Mouse (Mus musculus): ENCODE measurements around the gene Alpl.

The Alpl gene

DNA sequence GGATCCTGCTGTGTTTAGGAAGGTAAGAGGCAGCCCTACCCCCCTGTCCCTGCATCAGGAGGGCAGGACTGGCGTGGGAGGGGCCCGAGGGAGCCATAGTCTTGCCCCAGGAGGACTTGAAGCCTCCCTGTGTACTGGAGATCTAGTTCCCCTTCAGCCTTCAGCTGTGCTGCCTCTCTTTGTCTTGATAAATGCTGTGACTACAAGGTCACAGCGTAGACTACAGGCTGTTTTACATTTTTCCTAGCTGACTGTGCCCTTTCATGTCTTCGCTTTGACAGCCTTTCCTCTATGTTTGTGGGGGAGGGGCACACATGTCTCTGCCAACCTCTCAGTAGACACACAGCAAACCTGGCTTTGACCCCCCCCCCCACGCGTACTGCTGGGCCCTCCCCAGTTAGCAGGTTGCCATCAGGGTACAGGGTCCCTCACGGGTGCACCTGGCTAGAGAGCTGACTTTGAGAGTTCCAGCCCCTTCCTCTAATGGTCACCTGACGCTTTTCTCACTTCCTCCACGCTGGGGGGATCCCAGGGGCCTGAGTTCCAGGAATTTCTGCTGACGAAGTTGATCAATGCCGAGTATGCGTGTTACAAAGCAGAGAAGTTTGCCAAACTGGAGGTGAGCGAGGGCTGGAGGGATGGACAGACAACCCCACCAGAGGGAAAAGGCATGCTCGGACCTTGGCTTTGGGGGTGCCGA, 76.7 kb downstream of the Alpl start:
- peak; percentile 37 for DNase-seq (ENCODE audit: low read depth, low spot score)

DNA sequence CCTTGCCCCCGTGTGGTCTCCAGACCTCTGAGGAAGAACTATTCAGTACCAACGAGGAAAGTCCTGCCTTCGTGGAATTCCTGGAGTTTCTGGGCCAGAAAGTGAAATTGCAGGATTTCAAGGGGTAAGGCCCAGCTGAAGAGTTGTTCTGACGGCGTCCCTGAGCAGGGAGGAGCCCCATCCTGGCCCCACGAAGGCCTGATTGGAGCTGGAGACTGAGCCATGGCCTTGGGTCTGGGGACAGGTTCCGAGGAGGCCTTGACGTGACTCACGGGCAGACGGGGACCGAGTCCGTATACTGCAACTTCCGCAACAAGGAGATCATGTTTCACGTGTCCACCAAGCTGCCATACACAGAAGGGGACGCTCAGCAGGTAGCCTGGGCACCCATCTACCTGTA, 78.5 kb downstream of the Alpl start:
- no peak for DNase-seq (ENCODE audit: low read depth, low spot score)

DNA sequence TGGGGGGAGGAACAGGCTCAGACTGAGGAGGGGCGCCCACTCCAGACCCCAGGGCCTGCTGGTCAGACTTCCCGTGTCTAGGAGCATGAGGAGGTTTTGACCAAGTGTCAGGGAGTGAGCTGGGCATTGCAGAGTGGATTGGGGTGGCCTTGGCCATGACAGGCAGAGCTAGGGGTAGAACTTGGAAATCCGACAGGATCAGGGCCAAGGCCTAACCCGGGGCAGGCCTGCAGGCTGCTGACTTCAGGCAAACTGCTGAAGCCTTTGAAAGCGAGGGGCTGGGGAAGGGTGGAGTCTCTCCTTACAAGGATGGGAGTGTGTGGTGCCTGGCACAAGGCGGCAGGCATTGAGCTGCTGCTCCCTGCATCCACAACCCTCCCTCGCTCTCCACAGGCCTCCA, 79.2 kb downstream of the Alpl start:
- no peak for DNase-seq (ENCODE audit: low read depth, low spot score)

DNA sequence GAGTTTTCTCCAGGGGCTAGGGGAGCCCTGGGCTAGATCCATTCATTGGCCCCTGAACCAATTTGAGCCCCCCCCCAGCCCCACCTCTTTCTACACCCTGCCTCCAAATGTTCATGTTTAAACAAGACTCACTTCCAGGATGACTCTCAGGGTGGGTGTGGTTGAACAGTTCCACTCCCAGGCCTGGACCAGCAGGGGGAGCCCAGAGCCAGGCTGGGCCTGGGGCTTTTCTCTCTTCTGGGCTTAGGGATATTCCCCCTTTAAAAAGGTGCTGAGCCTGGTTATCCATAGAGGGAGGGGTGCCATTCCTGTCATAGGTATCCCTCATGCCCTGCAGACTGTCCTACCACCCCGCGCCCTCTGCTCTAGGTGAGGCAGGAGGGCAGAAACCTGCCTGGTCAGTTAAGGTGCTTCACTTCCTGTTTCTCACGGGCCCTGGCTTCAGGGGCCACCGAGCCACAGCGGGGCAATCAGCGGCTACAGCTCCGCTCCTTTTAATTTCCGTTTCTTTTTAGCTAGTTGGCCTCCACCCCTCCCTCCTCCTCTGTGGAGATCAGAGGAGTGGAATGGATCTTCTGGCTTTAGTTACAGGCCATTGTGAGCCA, 82.1 kb downstream of the Alpl start:
- DNase-seq (ENCODE audit: low read depth, low spot score), result no peak

DNA sequence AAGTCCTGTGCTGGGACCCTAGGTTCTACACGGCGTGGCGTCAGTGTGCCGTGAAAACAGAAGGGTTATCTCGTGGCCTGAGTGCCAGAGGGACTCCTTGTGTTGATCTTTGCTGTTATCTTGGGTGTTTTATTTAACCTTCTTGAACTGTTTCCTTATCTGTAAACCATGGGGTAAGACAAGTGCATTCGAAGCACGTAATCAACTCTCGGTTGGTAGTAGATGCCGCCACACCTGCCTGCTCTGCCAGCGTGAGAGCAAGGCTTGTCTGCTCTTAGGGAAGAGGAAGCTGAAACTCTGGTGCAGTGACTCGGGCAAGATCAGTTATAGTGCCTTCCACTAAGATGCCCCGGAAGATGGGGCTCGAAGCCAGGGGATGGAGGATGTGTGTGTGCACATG, 83.2 kb downstream of the Alpl start:
- no peak for DNase-seq (ENCODE audit: low read depth, low spot score)

DNA sequence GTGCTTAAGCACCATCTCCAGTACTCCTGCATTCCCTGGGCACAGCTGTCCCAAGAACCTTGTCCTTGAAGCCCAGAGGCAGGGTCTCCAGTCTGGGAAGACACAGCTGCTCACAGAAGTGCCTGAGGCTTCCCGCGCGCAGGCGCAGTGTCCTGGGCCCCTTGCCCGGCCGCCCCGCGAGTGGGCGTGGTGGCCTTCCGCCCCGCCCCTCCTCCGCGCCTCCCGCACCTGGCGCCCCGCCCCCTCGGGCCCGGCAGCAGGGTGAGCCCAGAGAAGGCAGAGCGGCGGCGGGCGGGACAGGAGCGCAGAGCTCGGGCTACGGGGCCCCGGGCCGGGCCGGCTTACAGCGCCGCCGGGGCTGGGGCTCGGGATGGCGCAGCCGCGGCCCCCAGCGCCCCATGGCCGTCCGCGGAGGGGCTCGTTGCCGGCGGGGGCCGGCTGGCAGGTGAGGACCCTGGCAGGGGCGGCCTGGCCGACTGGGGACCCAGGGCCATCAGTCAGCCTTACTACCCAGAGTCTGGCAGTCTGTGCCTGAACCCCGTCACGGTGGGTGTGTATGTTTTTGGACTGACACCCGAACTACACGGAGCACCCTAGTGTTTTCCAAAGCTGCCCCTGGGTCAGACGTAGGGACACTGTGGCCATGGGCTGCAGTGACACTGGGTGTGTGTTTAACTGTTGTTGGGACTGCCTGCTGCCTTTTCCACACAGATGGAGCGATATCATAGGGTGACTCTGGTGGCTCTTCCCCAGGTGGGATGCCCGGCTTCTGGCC, 88.8 kb downstream of the Alpl start:
- DNase-seq (ENCODE audit: low read depth, low spot score), result peak; percentile 76

DNA sequence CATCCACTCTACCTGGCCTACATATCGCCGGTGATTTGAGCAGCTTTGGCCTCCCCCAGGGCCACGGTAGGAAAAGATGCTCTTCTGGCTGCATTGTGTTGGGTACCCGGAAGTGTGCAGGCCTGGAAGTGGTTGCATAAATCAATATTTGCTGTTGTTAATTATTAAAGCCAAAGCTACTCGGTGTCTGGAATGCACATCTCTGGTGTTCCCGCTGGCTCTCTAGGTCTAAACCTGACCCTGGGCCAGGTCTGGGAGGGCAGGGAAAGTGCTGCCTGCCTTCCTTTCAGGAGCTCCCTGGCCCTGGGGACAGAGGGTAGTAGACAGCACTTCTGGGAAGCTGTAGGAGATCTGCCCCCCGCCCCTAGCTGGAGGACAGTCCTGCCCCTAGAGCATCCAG, 89.7 kb downstream of the Alpl start:
- no peak for DNase-seq (ENCODE audit: low read depth, low spot score)

DNA sequence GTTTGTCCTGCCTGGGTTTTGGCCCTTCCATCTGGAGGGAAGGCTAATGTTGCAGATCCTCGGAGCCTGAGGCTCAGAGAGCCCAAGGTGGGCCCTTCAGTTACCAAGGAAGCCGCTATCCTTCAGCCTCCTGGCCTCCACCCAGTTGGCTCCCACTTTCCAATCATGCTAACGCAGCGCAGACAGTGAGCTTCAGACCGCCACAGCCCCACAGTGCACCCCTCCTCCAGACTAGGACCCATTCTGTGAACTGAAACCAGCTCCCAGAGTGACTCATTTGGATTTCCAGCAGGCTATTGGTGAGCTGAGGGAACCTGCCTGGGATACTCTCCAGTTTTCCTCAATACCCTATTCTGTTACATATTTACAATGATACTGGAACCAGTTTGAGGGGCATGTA, 90.8 kb downstream of the Alpl start:
- DNase-seq (ENCODE audit: low read depth, low spot score), result peak; percentile 31

DNA sequence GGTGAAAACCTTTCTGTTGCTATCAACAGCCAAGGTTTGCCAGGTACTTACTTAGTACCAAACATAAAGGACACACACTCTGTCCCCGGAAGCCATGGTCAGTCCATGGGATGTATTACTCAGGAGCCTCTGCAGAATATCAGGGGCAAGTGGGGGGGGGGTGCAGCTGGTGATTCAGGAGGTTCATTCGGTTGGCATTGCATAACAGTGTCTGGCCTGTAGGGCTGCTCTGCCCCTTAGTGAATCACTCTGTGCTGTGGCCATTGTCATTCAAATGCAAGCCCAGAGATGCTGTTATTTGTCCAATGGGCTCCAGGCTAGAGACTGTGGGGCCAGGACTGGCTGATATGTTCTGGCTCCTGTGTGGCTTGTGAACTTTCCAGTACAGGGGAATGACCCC, 91.6 kb downstream of the Alpl start:
- peak; percentile 78 for DNase-seq (ENCODE audit: low read depth, low spot score)

DNA sequence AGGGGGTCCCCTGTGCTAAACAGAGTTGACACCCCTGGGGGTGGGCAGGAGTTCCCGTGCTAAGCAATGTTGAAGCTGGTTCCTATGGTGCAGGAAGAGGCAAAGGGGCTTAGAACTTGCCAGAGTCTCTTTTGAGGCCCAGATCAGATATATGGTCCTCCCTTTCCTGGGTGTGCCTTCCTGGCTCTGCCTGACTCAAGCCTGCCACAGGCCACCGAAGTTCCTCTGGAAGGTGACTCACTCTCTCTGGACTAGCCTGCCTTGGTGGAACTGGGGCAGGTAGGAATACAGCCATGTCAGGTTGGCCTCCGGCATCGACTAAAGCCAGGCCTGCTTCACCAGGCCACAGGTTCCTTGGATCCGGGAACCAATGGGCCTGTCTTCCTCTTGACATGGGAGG, 93.1 kb downstream of the Alpl start:
- peak; percentile 42 for DNase-seq (ENCODE audit: low read depth, low spot score)

DNA sequence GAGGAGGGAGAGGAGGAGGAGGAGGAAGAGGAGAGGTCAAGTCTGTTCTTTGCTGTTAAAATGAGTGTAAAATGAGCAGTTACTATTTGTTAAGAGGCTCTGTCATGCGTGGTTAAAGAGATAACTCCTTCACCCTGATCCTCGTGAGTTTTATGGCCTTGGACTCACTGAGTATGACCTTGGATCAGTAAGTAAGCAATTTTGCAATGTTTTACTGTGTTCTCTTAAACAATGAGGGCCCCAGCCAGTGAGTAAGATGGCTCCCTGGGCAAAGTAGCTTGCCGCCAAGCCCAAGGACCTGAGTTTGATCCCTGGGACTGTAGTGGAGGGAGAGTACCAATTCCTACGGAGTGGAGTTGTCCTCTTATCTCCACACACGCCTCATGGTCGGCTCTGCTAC, 95.2 kb downstream of the Alpl start:
- DNase-seq (ENCODE audit: low read depth, low spot score), result no peak

DNA sequence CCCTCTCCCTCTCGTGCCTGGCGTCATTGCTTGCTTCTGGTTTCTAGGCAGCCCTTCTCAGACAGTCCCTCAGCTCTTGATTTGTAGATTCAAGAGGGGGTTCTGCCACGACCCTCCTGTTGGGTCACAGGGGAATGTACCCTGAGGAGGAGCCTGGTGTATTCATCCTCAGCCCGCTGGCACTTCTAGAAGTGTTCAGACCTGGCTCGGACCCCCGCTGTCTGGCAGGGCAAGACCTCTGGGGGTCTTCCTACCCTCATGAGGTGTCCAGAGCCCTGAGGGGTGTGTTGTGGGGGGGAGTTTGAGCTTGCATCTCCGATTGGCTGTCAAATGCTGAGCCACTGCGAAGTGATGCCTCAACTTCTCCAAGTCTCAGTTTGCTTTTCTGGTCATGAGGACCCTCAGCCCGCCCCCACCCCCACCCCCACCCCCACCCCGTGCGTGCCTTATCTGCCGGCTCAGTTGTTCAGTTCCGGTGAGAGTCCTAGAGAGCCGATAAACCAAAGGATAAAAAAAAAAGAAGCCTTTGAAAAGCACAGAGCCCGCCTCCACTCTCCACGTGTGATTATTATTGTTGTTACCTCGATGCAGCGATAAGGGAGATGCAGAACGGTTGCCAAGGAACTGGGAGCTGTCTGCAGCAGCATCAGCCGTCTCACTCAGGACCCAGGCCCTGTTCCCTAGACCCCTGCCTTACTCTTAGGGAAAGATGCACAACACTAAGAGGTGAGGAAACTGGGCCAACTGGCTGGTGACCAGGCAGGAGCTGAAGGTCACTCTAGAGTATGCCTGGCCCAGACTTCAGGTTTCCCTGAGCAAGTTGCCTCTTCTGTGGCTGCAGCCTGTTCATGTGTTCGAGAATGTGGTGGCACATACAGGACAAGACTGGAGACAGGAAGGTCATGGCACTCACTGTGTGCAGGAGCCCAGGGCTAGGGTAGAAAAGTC, 96.6 kb downstream of the Alpl start:
- DNase-seq (ENCODE audit: low read depth, low spot score), result no peak

DNA sequence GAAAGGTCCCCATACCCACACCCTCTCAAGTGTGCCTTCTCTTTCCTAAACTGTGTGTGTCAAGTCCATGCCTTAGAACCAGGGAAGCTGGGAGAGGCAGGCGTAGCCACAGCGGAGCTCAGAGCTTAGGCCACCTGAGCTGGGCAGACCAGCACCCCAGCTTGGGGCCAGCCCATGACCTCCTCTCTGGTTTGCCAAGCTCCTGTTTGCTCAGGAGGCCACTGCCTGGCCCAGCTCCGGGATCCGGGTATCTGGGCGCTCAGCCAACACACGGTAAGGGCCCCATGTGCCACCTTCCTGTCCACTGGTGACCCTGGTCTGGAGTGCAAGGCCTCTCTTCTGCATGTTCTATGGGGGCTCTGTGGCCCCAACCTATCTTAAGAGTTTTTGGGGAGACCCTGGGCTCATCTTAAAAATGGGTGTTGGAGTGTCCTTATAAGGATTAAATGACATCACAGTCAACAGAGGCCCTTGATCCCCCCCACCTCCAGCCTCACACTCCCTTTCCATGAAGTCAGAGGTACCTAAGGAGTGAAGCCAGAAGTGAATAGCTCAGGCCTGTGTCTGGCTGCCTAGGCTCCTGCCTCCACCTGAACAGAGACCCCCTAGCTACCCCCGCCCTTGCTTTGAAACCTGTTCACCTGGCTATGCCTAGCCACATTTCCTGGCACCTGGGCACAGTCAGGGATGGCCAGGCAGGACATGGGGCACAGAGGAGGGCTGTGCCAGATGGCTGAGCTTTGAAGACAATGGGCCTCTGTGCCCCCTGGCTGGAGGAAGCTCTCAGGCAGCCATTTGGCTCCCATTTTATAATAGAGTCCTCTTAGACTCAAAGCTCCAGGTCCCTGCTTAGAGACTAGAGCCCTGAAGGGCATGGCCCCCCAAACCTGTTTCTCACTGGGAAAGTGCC, 97.9 kb downstream of the Alpl start:
- DNase-seq (ENCODE audit: low read depth, low spot score), result no peak

DNA sequence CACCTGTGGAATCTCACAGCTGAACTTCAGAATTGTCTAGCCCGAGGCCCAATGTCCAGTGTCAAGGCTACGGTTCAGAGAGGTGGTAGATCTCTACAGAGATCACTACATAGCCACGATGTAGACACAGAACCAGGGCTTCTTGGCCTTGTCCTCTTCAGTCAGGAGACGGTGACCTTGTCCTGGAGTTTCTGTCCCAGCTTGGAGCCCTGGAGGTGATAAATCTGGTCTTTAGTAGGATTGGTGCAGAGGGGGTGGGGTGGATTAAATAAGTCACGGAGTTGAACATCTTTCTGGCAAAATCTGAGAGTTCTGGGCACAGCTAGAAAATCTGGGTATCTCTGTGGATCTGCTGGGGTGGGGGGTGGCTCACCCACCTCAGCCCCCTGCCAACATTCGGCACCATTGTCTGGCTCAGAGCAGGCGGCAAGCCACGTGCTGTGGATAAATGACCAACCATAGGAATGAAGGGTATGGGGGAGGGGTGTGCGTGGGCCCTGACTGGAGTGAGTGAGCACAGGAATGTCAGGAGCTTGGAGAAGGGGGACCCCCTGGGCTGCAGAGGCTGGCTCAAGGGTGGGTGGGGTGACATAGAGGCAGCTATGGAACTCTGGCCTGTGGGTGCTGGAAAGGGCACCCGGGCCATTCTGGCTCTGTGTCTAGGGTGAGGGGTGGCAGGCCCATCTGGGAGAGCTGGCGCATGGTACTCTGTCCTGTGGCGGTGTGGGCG, 98.9 kb downstream of the Alpl start:
- DNase-seq (ENCODE audit: low read depth, low spot score), result no peak

DNA sequence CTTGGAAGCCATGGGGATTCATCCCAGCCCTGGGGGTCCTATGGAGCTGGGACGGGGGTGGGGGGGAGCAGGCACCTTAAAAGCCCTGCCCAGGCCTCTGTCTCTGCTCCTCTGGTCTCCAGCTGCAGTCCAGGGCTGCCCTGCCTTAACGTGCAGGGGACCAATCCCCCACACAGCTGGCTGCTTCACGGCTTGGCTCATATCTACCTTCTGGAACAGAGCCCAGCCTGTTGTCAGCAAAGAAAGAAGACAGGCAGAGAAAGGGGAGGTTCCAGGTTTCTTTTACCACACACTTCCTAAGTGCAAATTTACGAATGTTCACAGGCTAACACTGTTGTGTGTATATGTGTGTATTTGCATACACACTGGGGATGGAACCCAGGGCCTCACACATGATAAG, 100.3 kb downstream of the Alpl start:
- peak; percentile 26 for DNase-seq (ENCODE audit: low read depth, low spot score)

DNA sequence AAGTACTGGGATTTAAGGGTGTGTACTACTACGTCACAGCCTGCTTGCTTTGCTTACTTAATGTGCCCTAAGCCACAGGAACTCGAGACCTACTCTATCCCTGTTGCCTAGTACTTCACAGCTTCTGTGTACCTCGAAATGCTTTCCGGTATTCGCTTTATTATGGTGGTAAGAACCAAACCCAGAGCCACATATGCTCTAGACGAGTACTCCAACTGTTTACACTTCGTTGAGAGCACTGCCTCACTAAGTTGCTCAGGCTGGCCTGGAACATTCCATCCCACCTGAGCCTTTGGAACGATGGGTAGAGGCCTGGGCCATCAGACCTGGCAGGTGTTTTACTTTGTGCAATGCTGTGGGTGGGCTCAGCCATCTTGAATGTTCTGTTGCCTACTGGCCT, 100.9 kb downstream of the Alpl start:
- DNase-seq (ENCODE audit: low read depth, low spot score), result no peak

DNA sequence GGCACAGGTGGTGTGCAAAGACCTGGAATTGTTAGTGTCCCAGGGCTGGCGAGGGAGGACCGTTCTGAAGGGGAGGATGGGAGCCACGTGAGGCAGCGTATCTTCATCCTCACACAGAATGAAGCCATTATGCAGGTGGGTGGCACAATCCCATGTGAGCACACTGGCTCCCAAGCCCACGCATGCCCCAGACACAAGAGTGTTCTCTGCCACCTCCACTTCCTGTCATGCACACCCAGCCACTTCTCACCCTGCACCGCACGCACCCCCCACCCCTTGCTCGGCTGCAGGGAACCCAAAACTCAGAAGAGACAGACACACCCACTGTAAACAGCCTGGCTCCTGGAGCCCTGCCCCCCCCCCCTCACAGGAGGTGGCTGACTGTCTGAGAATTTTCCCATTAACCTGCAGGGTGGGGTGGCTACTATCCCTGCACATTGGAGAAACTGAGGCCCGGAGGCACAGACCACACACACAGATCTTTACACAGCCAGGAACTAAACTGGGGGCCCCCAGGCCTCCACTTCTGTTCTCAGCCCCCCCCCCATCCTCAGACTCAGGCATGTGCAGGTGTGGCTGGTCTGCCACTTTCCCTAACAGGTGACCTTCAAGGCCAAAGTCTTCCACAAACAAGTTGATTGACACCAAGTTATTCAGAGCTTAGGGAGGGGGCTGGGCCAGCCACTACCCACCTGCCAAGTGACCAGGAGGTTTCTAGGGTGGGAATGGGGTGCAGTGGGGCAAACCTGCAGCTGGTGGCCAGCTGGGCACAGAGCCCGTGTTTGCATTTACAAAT, 103.9 kb downstream of the Alpl start:
- no peak for DNase-seq (ENCODE audit: low read depth, low spot score)

All from 3T3-L1 (cell line).